Mouse (Mus musculus): ENCODE data around the gene 4933427I04Rik. TPM values are rescaled to one million over a fixed set of nuclear protein-coding genes. Genes with fewer than 3 reads are reported as not detected.

The 4933427I04Rik gene
- polyA plus RNA-seq, 1 experiment from 2014 or later, result not detected

DNA sequence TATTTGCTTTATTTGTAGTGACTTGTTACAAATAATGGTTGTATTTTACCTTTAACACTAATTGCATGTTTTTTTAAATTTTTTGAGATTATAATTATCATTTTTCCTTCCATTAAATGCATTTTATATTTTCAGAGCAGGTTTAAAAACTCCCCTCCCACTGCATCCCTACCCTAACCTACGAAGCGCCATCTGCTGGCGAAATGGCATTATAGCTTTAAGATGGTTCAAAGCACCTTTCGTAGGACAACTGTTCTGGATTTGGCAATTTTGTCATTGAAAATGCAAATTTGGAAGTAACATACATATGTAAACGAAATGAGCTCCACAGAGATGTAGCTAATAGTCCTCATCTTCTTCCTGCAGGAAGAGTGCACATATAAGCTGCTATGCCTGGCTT, 39.2 kb downstream of the 4933427I04Rik start:
- peaks cover 10% of the 10 kb centered on the region for H3K4me1 ChIP-seq
- no peaks in the 10 kb centered on the region for H3K9me3 ChIP-seq (replicated peaks)
- no peak overlapping the region for H3K4me3 ChIP-seq
- H3K9ac ChIP-seq, result no peak overlapping the region
- no peaks in the 10 kb centered on the region for H3K36me3 ChIP-seq
- no peaks in the 10 kb centered on the region; the same call in 1 of the 2 replicates for H3K27me3 ChIP-seq (replicated peaks)
- no peak for ATAC-seq
- H3K27ac ChIP-seq, result no peak overlapping the region
- no peak overlapping the region for H3K4me2 ChIP-seq
- WGBS (ENCODE audit: insufficient replicate concordance), result 10% methylated on average over 5 of the region's 5 CpGs

DNA sequence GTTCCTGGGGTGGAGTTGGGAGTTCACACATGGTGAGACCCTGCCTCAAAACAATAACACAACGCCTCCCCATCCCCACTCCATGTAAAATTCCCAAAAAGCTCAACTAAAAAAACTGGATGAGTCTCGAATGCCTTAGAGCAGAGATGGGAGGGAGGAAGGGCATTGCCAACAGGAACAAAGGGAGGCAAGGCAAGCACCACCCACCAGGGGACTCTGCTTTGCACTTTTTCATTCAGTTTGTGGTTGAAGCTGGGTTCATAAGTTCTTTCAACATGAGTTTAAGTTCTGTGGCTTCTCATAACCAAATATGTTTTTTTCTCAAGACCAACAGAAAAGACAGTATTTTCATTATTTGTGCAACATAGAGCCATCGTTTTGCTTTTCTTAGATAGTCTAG, 44.0 kb downstream of the 4933427I04Rik start:
- H3K9ac ChIP-seq, result no peak overlapping the region
- no peaks in the 10 kb centered on the region for H3K27me3 ChIP-seq (replicated peaks)
- WGBS (ENCODE audit: insufficient replicate concordance), result 53% methylated on average over 3 of the region's 3 CpGs
- peaks cover 6% of the 10 kb centered on the region for H3K36me3 ChIP-seq
- H3K4me2 ChIP-seq, result peak overlapping the region; percentile 83; the same call in 1 of the 2 replicates
- H3K4me1 ChIP-seq, result peaks cover 34% of the 10 kb centered on the region
- no peaks in the 10 kb centered on the region for H3K9me3 ChIP-seq (replicated peaks)
- ATAC-seq, result no peak
- peak overlapping the region; percentile 87; the same call in 1 of the 2 replicates for H3K27ac ChIP-seq
- no peak overlapping the region for H3K4me3 ChIP-seq

DNA sequence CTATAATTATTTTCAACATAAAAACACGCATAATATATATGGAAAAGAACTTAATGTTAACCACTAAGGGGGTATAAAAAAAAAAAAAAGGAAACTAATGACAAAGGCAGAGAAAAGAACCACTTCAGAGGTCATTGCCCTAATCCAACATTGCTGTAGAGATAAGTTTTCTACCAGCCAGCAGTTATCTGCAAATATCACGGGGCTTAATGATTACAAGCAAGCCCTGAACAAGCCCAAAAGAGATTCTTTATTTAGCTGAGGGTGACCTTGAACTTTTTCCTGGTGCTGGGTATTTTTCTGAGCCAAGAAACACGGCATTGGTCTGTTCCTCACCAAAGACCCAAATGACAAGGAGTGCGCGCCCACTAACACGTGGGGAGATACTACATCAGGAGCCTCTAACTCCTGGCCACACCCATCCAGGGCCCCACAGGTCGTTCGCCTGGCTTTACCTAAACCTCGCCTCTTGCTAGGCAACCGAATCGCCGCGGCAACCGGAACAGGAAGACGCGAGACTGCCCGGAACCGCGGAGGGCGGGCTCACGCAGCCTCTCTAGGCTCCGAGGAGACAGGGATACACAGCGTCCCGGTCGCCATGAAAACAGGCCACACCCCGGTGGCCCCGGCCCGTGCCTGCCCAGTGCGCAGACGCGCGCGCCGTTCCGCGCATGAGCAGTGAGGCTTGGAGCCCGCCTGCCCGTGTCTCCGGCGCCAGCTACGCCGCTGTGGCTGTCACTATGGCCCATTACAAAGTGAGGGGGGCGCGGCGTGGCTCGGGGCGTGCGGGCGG, 45.0 kb downstream of the 4933427I04Rik start, which contains the start of gene Mycbp:
Mycbp (plus strand) TSS at position 500 of the 793 bp plus-strand sequence.
- under 1% methylated on average over 44 of the region's 49 CpGs for WGBS (ENCODE audit: insufficient replicate concordance)
- Histone ChIP-seq H3K27ac (peak within 1 kb of the TSS; percentile 87), H3K9me3 (replicated peaks) (no peaks in the 10 kb centered on the region), H3K9ac (peak within 1 kb of the TSS; percentile 88), H3K36me3 (peaks cover 17% of the 10 kb centered on the region), H3K4me3 (peak within 1 kb of the TSS; percentile 74), H3K4me2 (peak within 1 kb of the TSS; percentile 83), H3K27me3 (replicated peaks) (no peaks in the 10 kb centered on the region), H3K4me1 (peaks cover 34% of the 10 kb centered on the region)
- ATAC-seq, result peak; percentile 100

DNA sequence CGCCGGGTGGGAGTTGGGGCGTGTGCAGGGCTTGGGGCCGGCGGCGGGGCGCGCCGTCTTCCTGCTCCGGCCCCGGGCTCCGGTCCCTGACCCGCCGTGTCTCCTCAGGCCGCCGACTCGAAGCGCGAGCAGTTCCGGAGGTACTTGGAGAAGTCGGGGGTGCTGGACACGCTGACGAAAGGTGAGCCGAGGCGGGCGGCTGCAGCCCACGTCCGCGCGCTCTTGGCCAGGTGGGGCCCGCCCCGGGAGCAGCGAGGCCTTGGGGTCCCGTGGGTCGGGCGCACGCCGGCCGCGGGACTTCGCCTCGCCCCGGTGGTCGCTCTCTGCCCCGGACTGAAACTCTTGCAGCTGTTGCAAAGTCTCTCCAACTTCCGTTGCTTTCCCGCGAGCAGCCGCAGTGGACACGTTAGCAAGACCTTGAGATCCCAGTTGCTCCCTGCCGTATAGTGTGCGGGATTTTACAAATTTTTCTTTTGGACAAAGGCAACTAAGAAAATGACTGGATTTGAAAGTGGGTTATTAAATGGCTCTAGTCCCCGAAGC, 45.7 kb downstream of the 4933427I04Rik start:
- ATAC-seq, result peak; percentile 50; the same call in 1 of the 2 replicates
- H3K9me3 ChIP-seq (replicated peaks), result no peaks in the 10 kb centered on the region
- no peaks in the 10 kb centered on the region for H3K27me3 ChIP-seq (replicated peaks)
- H3K4me2 ChIP-seq, result peak overlapping the region; percentile 83
- peaks cover 34% of the 10 kb centered on the region for H3K4me1 ChIP-seq
- WGBS (ENCODE audit: insufficient replicate concordance), result under 1% methylated on average over 53 of the region's 53 CpGs
- peak overlapping the region; percentile 74 for H3K4me3 ChIP-seq
- peaks cover 24% of the 10 kb centered on the region for H3K36me3 ChIP-seq
- peak overlapping the region; percentile 88 for H3K9ac ChIP-seq
- peak overlapping the region; percentile 87 for H3K27ac ChIP-seq

DNA sequence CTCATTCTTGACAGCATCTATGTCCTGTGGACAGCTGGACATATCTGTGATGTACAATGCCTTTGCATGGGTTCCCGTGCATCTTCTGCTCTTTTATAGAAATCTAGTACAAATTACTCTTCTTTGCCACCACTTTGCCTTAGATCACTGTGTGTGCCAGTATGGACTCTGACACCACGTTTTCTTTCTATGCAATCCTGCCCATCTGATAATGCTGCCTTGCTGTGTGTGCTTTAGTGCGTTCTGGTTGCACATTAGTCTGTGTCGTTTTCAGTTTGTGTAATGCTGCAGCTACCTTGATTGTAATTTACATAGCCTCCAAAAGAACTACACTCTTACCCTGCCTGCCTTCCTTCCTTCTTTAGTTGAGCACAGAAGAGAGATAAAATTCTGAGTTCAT, 52.0 kb downstream of the 4933427I04Rik start:
- Histone ChIP-seq H3K4me2 (no peak overlapping the region), H3K4me3 (no peak overlapping the region), H3K27me3 (replicated peaks) (no peaks in the 10 kb centered on the region), H3K4me1 (peaks cover 14% of the 10 kb centered on the region), H3K9me3 (replicated peaks) (no peaks in the 10 kb centered on the region), H3K27ac (no peak overlapping the region), H3K9ac (no peak overlapping the region), H3K36me3 (peaks cover 53% of the 10 kb centered on the region)
- WGBS (ENCODE audit: insufficient replicate concordance), result 80% methylated on average over 4 of the region's 4 CpGs
- no peak for ATAC-seq

DNA sequence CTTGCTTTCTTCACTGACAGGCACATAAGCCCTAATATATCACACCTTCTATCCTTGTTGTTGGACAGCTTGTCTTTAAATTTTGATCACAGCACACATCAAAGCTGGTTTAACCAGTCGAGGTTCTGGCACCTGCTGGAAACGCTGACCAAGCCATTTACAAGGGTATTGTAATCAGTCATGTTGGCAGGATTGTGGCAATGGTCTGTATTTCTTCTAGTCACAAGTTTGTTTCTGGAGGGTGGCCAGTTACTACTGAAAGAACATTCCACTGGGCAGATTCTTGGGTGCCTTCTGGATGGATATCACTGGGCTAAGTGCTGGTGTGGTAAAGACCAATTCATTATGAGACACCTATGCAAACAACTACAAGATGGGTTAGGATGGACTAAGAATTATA, 53.0 kb downstream of the 4933427I04Rik start:
- H3K4me1 ChIP-seq, result peaks cover 13% of the 10 kb centered on the region
- no peaks in the 10 kb centered on the region for H3K9me3 ChIP-seq (replicated peaks)
- H3K4me3 ChIP-seq, result no peak overlapping the region
- no peak overlapping the region for H3K27ac ChIP-seq
- no peak overlapping the region for H3K9ac ChIP-seq
- H3K27me3 ChIP-seq (replicated peaks), result no peaks in the 10 kb centered on the region
- H3K4me2 ChIP-seq, result no peak overlapping the region
- ATAC-seq, result no peak
- 65% methylated on average over 2 of the region's 2 CpGs for WGBS (ENCODE audit: insufficient replicate concordance)
- peaks cover 53% of the 10 kb centered on the region for H3K36me3 ChIP-seq

Other genes with a start within 250 kb of the 4933427I04Rik start
- gene Macf1, start 175.3 kb upstream of the 4933427I04Rik start, polyA plus RNA-seq (2016; fragmentation: Nextera tagmentation; extraction: Ambion mirVana), result 15.1 and 17.5 TPM in 2 replicates
- gene Ndufs5, start 141.5 kb upstream of the 4933427I04Rik start, polyA plus RNA-seq (2016; fragmentation: Nextera tagmentation; extraction: Ambion mirVana), result 224 and 227 TPM in 2 replicates
- gene Akirin1, start 109.3 kb upstream of the 4933427I04Rik start, polyA plus RNA-seq (2016; fragmentation: Nextera tagmentation; extraction: Ambion mirVana), result 37.2 and 41.5 TPM in 2 replicates
- gene Rhbdl2, start 71.8 kb upstream of the 4933427I04Rik start, polyA plus RNA-seq (2016; fragmentation: Nextera tagmentation; extraction: Ambion mirVana), result 0.08 TPM in 1 of 2 replicates, not detected in the other
- gene Mycbp, start 45.2 kb downstream of the 4933427I04Rik start, polyA plus RNA-seq (2016; fragmentation: Nextera tagmentation; extraction: Ambion mirVana), result 79.5 and 79.7 TPM in 2 replicates
- 38.4 and 38.8 TPM in 2 replicates for gene Rragc, start 57.8 kb downstream of the 4933427I04Rik start, polyA plus RNA-seq (2016; fragmentation: Nextera tagmentation; extraction: Ambion mirVana)
- gene 4930535I16Rik, start 58.3 kb downstream of the 4933427I04Rik start, polyA plus RNA-seq (2016; fragmentation: Nextera tagmentation; extraction: Ambion mirVana), result not detected in 2 replicates

Data from liver, embryonic 12.5 days (tissue).